ENCODE assay signal across 8 mouse cellular contexts in the genomic region with DNA sequence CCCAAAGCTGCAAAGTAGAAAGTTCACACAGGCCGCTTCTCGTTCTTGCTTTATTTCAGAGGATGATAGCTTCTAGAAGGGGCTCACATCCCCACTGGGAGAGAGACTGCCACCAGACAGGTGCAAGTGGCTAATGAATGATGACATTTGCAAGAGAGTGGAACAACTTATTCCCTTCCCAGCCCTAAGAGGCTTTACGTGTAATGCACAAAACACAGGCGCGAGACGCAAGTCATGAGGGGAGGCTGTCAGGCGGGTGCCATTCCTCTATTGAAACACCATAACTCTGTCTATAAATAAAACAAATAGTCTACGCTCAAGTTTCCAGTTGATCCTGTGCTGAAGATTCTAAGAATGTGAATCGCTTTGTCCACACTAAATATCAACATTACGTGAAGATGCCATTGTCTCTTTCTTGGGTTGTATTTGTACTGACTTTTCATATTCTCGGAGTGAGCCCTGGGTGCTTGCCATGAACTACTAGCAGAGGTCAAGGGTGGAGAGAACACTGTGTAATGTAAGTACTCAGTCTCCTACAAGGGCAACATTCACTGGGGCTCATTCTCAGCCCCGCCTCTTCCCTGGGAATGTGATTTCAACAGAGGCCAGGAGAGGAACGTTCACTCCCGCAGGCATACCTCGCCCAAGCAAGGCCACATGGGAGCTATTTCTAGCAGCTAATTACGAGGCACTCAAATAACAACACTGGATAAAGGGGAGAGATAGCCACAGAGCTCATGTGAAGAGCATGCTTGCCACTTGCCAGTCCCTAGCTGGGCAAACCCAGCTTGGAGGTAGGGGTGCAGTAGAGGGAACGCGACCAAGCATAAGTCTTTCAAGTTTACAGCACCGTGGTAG.
DNase-seq lines count a peak whose midpoint lies in the region; ATAC-seq lines count a peak whose summit lies in the region.

No protein-coding gene starts in this region.

- ATAC-seq in heart, embryonic 12.5 days (ENCODE audit: insufficient number of reproducible peaks, low FRiP score) = peak; percentile 84
- no peak for ATAC-seq in frontal cortex, adult (ENCODE audit: low TSS enrichment)

- H3K9me3 ChIP-seq in heart, embryonic 12.5 days (replicated peaks) = no peaks in the 10 kb centered on the region

- DNase-seq in ES-CJ7 (ENCODE audit: low read depth, low spot score) = peak; percentile 71
- DNase-seq in kidney, postnatal 4 days = peak; percentile 50 to 68
- peak; percentile 37 for DNase-seq in retina, embryonic 14.5 days (ENCODE audit: low spot score)
- DNase-seq in T-cell, adult 2 months (ENCODE audit: low spot score) = no peak
- DNase-seq in left cerebral cortex, adult 11 months (ENCODE audit: low spot score) = no peak

- H3K27me3 ChIP-seq in heart, embryonic 12.5 days (replicated peaks) = no peaks in the 10 kb centered on the region

- H3K27ac ChIP-seq in brown adipose tissue, adult 24 weeks (replicated peaks; ENCODE audit: low read depth, low read length) = peak overlapping the region; percentile 31
- H3K27ac ChIP-seq in heart, embryonic 12.5 days (ENCODE audit: poor library complexity, severe bottlenecking) = peak overlapping the region; percentile 87

- peak overlapping the region; percentile 27 for H3K4me2 ChIP-seq in heart, embryonic 12.5 days

- H3K4me1 ChIP-seq in brown adipose tissue, adult 24 weeks (ENCODE audit: control insufficient read depth, insufficient read depth, insufficient read length, low read length) = peaks cover 6% of the 10 kb centered on the region; the same call in 1 of the 2 replicates
- H3K4me1 ChIP-seq in heart, embryonic 12.5 days (replicated peaks) = peaks cover 35% of the 10 kb centered on the region

- 40% methylated on average over 19 of the region's 19 CpGs for WGBS in heart, embryonic 12.5 days

- H3K4me3 ChIP-seq in brown adipose tissue, adult 24 weeks (ENCODE audit: insufficient read depth, low read depth, low read length) = peak overlapping the region; percentile 29
- no peak overlapping the region for H3K4me3 ChIP-seq in heart, embryonic 12.5 days

- H3K36me3 ChIP-seq in heart, embryonic 12.5 days = no peaks in the 10 kb centered on the region

- 0 out of 2 replicates have a peak overlapping the region, but pooled peaks have one; percentile 44 for H3K9ac ChIP-seq in heart, embryonic 12.5 days

Comparison
In these comparisons a context has a peak if more than half of its experiments do, and no peak if none do; other contexts are left out.
1. DNase-seq: peak in ES-CJ7 (single experiment), kidney, postnatal 4 days (2 of 2) and retina, embryonic 14.5 days (single experiment); none in T-cell, adult 2 months (single experiment) and left cerebral cortex, adult 11 months (single experiment).